Mouse (Mus musculus) kidney, adult 9 months (tissue): ENCODE measurements at regions not wholly inside any gene's neighbourhood (a gene's known extent, or its start where the extent isn't known, plus 50 kb on each side); places are given as distances from the start of the nearest gene placed in this dataset.
A peak's percentile ranks its signal among the peaks of the same experiment; 100 is the strongest.

Experiments used
- DNase-seq: peaks from one replicate; pipeline ENCODE4 v3.0.0; 2022

GRCm38 (mm10) chr12:26620501-26621134 lies 151.6 kb downstream of the Cmpk2 start:
- no peak for DNase-seq

DNA sequence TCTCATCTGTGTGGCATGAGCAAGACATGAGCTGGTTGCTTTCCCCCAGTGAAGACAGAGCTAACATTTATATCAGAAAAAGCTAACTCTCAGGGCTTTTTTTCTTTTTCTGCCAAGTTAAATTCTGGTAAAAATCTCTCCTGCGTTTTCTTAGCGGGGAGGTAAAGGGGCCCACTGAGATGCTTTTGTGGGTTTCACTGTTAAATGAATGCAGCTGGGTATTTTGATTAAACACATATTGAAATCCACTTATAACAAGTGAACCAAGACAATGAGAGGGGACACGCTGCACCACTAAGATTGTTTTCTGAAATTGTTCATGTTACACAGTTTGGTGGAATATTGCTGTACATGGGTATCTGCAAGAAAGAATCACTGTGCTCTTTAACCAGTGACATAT lies 149.0 kb downstream of the Cmpk2 start:
- DNase-seq: no peak

- DNase-seq: no peak
These were observed 144.2 kb downstream of the Cmpk2 start for GRCm38 (mm10) chr12:26613086-26613705.

GRCm38 (mm10) chr12:26610079-26610478 lies 141.1 kb downstream of the Cmpk2 start:
- DNase-seq: no peak

DNA sequence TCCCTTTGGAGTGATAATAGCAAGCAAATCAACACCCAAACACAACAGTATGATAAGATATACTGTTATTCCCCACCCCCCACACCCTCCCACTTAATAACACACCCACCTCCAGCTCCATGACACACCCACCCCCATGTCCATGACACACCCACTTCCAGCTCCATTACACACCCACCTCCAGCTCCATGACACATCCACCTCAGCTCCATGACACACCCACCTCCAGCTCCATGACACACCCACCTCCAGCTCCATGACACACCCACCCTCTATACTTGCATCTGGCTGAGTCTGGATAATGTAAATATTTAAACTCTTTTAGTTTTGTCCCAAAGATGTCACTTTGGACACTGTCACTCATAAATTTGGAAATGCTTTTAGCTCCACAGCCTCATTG lies 129.5 kb downstream of the Cmpk2 start:
- DNase-seq: no peak

DNA sequence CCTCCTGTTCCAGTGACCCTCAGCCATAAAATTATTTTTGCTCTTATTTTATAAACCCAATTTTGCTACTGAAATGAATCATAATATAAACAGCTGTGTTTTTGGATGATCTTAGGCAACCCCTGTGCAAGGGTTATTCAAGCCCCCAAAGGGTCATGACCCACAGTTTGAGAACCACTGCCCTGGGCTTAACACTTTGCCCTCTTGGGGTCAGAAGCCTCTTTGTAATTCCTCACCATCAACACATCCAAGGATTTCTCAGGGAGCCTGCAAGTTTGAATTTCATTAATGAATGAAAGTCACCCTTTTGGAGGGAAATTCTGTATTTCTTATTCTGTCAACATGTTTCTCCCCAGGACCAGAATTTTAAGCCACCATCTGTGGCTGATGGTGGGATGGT lies 123.1 kb downstream of the Cmpk2 start:
- DNase-seq: no peak

DNA sequence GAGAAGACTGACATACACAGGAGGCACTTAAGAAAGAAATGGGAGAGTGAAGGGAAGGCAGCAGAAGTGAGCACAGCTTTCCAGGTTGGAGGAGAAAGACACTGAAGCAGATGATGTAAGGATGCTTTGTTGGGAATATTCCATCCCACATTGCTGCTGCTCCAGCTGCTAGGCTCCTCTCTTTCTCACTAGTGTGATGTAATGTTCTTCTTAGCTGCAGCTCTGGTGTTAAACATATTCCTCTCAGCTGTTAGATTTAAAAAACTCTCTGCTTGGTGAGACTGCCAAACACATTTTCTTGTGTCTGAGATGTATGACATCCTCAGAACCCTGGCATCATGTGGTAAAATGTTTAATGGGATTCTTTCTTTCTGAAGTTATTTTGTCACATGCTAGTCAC lies 120.1 kb downstream of the Cmpk2 start:
- DNase-seq: no peak

GRCm38 (mm10) chr12:26577438-26577837 lies 108.4 kb downstream of the Cmpk2 start:
- DNase-seq: no peak

DNA sequence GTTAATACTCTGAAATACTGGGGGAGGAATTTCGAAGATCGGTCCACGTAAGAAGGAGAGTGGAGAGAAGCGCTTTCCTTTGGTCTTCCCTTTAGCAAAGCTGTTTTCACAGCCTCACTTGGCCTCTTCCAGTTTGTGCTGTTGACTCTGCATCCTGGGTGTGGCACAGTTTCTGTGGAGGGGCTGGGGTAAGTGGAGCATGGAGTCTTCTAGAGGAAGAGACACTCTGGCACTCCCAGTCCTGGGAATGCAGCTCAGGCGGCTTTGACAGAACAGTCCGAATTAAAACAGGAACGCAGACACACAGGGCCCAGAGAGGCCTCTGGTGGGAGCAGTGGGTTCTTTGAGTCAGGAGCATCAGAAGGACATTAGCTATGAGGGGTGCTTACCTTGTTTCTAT lies 102.6 kb downstream of the Cmpk2 start:
- DNase-seq: no peak

- no peak for DNase-seq
These were observed 98.4 kb downstream of the Cmpk2 start for GRCm38 (mm10) chr12:26567435-26567834.

DNA sequence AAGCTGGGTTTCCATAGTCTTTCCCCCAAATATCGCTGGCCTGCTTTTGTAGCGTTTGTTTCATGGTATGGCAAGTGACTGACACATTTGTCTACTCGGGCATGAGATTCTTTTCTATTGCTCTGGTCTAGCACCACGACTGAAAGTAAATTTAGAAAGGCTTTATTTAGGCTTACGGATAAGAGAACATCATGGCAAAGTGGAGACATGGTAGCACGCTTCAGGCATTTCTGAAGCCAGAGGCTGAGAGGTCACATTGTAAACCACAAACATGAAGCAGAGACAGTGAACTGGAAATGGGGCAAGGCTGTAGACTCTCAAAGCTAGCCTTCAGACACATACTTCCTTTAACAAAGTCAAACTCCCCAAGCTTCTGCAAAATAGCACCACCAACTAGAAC lies 93.9 kb downstream of the Cmpk2 start:
- DNase-seq: no peak

DNA sequence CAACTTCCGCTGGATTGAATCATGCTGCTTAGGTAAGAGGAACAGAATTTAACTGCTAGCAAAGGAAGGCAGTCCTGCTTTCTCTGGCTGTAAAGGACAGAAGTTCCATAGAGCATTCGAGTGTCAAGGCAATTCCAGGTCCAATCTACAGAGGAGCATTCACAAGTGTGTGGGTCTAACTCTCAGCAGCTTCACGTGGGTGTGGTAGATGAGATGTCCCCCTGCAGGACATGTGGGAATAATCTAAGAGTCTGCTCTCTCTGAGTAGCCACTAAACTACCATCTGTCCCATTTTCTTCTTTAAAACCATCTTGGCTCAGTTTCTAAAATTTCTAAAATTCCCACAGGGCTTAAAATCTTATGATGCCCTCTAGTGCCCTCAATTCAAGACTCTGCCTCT lies 90.6 kb downstream of the Cmpk2 start:
- no peak for DNase-seq

- DNase-seq: no peak
These were observed 88.4 kb downstream of the Cmpk2 start for GRCm38 (mm10) chr12:26557411-26557810.

DNA sequence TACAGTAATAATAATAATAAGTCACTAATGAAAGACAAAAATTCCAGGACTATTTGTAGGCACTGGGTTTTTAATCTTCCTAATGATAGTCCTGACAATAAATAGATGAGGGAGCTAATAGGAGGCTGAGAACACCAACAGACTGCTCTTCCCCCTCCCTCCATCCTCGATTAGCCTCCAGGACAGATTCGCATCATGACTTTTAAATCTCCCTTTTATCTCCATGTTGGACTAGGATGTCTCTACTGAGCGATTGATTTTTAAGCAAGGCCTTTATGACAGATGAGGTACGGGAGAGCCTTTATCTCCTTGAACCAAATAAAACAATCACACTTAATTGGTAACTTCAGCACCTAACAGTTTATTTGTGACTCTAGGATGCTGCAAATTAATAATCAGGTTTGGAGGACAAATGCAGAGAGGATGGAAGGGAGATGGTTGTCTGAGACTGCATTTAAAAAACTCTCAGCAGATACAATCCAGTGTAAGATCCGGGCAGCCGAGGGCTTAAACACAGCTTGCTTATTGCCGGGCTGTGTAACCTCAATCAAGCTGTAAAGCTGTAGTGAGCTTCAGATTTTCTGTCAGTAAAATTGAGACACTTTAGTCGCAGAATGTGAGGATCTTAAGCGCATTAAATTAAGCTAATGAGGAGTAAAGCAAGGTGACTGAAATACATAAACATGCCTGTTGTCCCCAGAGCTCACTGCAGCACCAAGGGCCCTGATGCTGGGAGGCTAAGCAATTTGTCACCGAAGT lies 82.3 kb downstream of the Cmpk2 start:
- no peak for DNase-seq

- no peak for DNase-seq
These were observed 78.5 kb downstream of the Cmpk2 start for GRCm38 (mm10) chr12:26547466-26547865.

GRCm38 (mm10) chr12:26546361-26546760 lies 77.4 kb downstream of the Cmpk2 start:
- DNase-seq: no peak

DNA sequence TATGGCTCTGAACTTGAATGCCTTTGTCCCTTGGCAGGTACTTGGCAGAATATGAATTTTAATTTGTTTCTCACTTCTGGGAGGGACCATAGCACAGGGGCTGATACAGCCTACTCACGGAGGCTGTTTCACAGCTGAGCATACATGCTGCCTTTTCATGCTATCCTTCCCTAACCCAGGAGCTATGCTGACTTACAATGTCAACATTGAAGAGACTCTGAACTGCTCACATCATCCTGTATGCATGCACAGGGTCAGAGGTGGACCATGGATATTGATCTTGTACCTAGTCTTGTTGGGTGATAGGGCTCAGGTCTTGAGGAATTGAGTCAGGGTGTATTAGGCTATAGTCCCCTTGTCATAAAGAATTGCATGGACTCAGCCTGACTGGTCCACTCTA lies 74.5 kb downstream of the Cmpk2 start:
- DNase-seq: no peak

- DNase-seq: no peak
These were observed 73.4 kb downstream of the Cmpk2 start for GRCm38 (mm10) chr12:26542451-26542850.

GRCm38 (mm10) chr12:26535261-26535890 lies 66.4 kb downstream of the Cmpk2 start:
- no peak for DNase-seq

DNA sequence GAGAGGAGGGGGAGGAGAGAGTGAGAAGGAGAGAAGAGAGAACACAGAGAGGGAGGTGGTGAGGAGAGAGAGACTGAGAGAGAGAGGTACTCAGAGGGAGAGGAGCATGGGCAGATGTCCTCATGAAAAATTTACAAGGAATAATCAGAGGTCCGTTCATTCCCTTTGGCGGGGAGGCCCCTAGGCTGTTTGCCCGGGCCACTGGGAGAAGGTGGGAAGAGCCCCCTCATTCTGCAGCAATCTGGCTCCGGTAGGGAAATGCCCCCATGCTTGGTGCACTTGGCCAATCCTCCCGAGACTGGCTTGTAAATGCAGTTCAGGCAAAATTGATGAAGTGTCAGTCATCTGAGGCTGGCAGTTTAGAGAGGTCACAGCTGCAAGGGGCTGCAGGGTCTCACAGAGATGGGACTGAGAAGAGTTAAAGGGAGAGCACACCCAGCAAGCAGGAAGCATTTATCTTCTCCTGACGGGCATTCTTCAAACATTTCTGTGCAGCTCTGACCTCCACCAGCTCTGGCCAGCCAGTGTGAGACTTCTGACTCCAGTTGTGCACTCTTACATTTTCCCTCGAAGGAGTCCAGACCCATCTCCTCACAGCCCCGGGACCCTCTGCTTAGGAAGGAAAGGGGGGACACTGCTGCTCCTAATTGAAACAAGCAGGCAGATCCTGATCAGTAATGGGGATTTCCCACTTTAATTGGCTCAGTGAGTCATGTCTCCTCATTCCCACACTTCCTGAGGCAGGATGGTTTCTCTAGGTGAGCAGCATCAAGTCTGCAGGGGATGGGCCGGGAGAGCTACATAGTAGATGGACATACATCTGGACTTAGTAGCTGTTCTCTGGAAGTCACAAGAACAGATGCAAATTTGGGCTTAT lies 65.5 kb downstream of the Cmpk2 start:
- no peak for DNase-seq

DNA sequence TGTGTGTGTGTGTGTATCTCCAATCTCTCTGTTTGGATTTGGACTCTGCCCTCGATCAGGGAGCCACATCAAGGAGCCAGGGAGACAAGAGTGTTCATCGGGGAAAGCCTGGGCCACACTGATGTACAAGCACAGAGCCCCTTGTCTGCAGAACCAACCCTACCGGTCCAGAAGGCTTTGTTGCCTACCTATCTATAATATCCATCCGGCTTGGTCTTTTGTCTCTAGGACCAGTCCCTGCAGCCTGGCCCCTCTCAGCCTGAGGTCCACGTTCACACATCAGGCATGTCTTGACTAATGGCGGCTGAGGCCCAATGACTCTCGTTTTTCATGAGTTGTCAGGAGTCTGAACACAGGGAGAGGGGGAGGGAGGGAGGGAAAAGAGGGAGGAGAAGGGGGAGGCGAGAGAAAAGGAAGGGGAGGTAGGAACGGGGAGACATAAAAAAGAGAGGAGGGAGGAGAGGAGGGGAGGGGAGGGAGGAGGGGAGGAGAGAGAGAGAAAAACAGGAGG lies 64.7 kb downstream of the Cmpk2 start:
- no peak for DNase-seq

- peak; percentile 76 for DNase-seq
These were observed 64.0 kb downstream of the Cmpk2 start for GRCm38 (mm10) chr12:26532823-26533640.
